Mouse (Mus musculus) hindbrain, embryonic 13.5 days (tissue): Measurements from ENCODE around the gene Fbxo3. TPM values are rescaled to one million over a fixed set of nuclear protein-coding genes. Genes with fewer than 3 reads are reported as not detected.
"Not testable (repeated sequence)": the region's sequence is repeated elsewhere in the genome, so short reads cannot be mapped to it uniquely, and the experiment has no call there.

Experiments used
- ATAC-seq: fragments of 200-750 bp; cut with Nextera tagmentation; 2 replicates; pipeline ENCODE4 v1.8.0; 2017; ENCODE audit warnings: moderate TSS enrichment; ENCODE audit not compliant: low FRiP score
- H3K27ac ChIP-seq: fragments of 300-500 bp; sonication (generic); 2 replicates; pipeline ENCODE4 v1.5.1; 2015; ENCODE audit warnings: inconsistent platforms, mild to moderate bottlenecking, moderate library complexity
- H3K27me3 ChIP-seq: fragments of 300-500 bp; sonication (generic); 2 replicates; pipeline ENCODE4 v1.6.1; 2015; ENCODE audit warnings: mild to moderate bottlenecking, inconsistent platforms
- H3K36me3 ChIP-seq: fragments of 300-500 bp; sonication (generic); 2 replicates; pipeline ENCODE4 v1.6.1; 2015; ENCODE audit warnings: mild to moderate bottlenecking, inconsistent platforms
- H3K4me1 ChIP-seq: fragments of 300-500 bp; sonication (generic); replicated peaks from 2 replicates; pipeline ENCODE4 v1.6.1; 2015; ENCODE audit warnings: inconsistent platforms
- H3K4me2 ChIP-seq: fragments of 300-500 bp; sonication (generic); 2 replicates; pipeline ENCODE4 v1.6.1; 2015; ENCODE audit warnings: inconsistent platforms, mild to moderate bottlenecking, moderate library complexity
- H3K4me3 ChIP-seq: fragments of 300-500 bp; sonication (generic); 2 replicates; pipeline ENCODE4 v1.5.1; 2015; ENCODE audit warnings: mild to moderate bottlenecking, inconsistent platforms
- H3K9ac ChIP-seq: fragments of 300-500 bp; sonication (generic); 2 replicates; pipeline ENCODE4 v1.6.1; 2015; ENCODE audit warnings: mild to moderate bottlenecking, inconsistent platforms
- H3K9me3 ChIP-seq: fragments of 300-500 bp; sonication (generic); 2 replicates; pipeline ENCODE4 v1.6.1; 2016; ENCODE audit warnings: inconsistent platforms
- WGBS: fragments of 180-500 bp; shearing (Covaris S2); methylation state at CpG from one replicate; pipeline ENCODE4 v1.1.7; 2015; 5-methylcytosine and 5-hydroxymethylcytosine counted together
- polyA plus RNA-seq: library from polyadenylated mRNA; unstranded; fragments of >200 nt; fragmentation: Nextera tagmentation; extraction: Ambion mirVana; gene quantifications from 2 replicates; pipeline ENCODE4 v1.2.1, GENCODE M21; 2015

The Fbxo3 gene
- polyA plus RNA-seq, 1 experiment from 2014 or later, result 64.4 TPM

DNA sequence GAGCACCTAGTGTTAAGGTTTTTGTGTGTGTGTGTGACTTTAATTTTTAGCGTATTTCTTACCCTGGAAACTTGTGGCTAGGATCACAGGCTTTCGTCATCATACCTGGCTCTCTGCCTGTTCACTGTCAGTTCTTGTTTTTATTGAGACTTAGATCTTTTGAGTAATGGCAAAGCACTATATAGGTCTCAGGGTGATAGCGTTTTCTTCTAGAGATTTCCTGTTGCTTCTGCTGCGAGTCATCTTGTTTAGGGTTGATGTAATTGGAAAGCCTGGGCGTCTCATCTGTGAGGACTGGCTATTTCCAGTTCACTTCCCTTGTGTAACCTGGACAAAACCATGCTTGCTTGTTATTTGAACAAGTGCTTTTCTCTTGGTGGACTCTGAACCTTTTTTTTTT lies 14.1 kb downstream of the Fbxo3 start:
- Histone ChIP-seq H3K4me1 (no peaks in the 10 kb centered on the region), H3K36me3 (peaks cover 41% of the 10 kb centered on the region), H3K9me3 (no peaks in the 10 kb centered on the region), H3K27me3 (no peaks in the 10 kb centered on the region), H3K4me3 (no peak overlapping the region), H3K27ac (no peak overlapping the region), H3K9ac (no peak overlapping the region), H3K4me2 (no peak overlapping the region)
- no peak for ATAC-seq
- WGBS, result 86% methylated on average over 5 of the region's 5 CpGs

DNA sequence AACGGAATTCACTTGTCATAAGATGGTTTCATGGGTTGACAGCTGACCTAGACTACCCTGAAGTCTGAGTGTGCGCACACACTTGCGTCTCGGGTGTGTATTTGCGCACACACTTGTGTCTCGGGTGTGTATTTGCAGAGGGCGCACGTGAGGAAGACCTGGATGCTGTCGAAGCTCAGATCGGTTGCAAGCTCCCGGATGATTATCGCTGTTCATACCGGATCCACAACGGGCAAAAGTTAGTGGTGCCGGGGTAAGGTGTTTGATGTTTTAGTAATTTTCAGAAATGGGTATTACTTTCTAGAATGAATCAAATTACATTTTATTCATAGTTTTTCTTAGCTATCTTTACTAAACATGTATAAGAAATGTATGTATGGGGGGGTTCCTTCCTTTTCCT lies 15.2 kb downstream of the Fbxo3 start:
- Histone ChIP-seq H3K27me3 (no peaks in the 10 kb centered on the region), H3K9me3 (no peaks in the 10 kb centered on the region), H3K4me2 (no peak overlapping the region), H3K4me3 (no peak overlapping the region), H3K9ac (no peak overlapping the region), H3K27ac (no peak overlapping the region), H3K4me1 (no peaks in the 10 kb centered on the region), H3K36me3 (peaks cover 36% of the 10 kb centered on the region)
- WGBS, result 92% methylated on average over 15 of the region's 15 CpGs
- no peak for ATAC-seq

GRCm38 (mm10) chr2:104043624-104044478 lies 16.3 kb downstream of the Fbxo3 start:
- ATAC-seq, result no peak
- peaks cover 42% of the 10 kb centered on the region for H3K36me3 ChIP-seq

GRCm38 (mm10) chr2:104044479-104045080 lies 17.1 kb downstream of the Fbxo3 start:
- Histone ChIP-seq H3K9me3 (no peaks in the 10 kb centered on the region), H3K27ac (no peak overlapping the region), H3K4me2 (no peak overlapping the region), H3K4me3 (no peak overlapping the region), H3K4me1 (no peaks in the 10 kb centered on the region), H3K9ac (no peak overlapping the region), H3K27me3 (no peaks in the 10 kb centered on the region), H3K36me3 (peaks cover 40% of the 10 kb centered on the region)
- 90% methylated on average over 1 of the region's 1 CpGs for WGBS
- ATAC-seq, result no peak

More at GRCm38 (mm10) chr2:104043624-104044478, 16.3 kb downstream of the Fbxo3 start:
- Histone ChIP-seq H3K9me3 (no peaks in the 10 kb centered on the region), H3K4me1 (no peaks in the 10 kb centered on the region), H3K27me3 (no peaks in the 10 kb centered on the region), H3K4me3 (no peak overlapping the region), H3K4me2 (no peak overlapping the region), H3K27ac (no peak overlapping the region), H3K9ac (no peak overlapping the region)
- 32% methylated on average over 4 of the region's 5 CpGs for WGBS

- Histone ChIP-seq H3K27me3 (no peaks in the 10 kb centered on the region), H3K27ac (no peak overlapping the region), H3K4me3 (no peak overlapping the region), H3K9me3 (no peaks in the 10 kb centered on the region), H3K36me3 (peaks cover 53% of the 10 kb centered on the region), H3K9ac (no peak overlapping the region), H3K4me2 (no peak overlapping the region), H3K4me1 (no peaks in the 10 kb centered on the region)
- WGBS, result 85% methylated on average over 1 of the region's 1 CpGs
- no peak for ATAC-seq
These were observed 30.9 kb downstream of the Fbxo3 start for GRCm38 (mm10) chr2:104058381-104058780.

- H3K4me3 ChIP-seq, result no peak overlapping the region
- no peaks in the 10 kb centered on the region for H3K27me3 ChIP-seq
- H3K27ac ChIP-seq, result no peak overlapping the region
- H3K9ac ChIP-seq, result no peak overlapping the region
- no peaks in the 10 kb centered on the region for H3K4me1 ChIP-seq
- no peak for ATAC-seq
- 94% methylated on average over 4 of the region's 4 CpGs for WGBS
- peaks cover 47% of the 10 kb centered on the region for H3K36me3 ChIP-seq
- no peak overlapping the region for H3K4me2 ChIP-seq
- no peaks in the 10 kb centered on the region for H3K9me3 ChIP-seq
These were observed 31.4 kb downstream of the Fbxo3 start for GRCm38 (mm10) chr2:104058954-104059353.

GRCm38 (mm10) chr2:104059786-104060185 lies 32.3 kb downstream of the Fbxo3 start:
- WGBS, result 82% methylated on average over 10 of the region's 10 CpGs
- no peak for ATAC-seq
- no peak overlapping the region for H3K9ac ChIP-seq
- H3K4me3 ChIP-seq, result no peak overlapping the region
- no peak overlapping the region for H3K4me2 ChIP-seq
- no peaks in the 10 kb centered on the region for H3K9me3 ChIP-seq
- no peaks in the 10 kb centered on the region for H3K27me3 ChIP-seq
- H3K36me3 ChIP-seq, result peaks cover 39% of the 10 kb centered on the region
- no peaks in the 10 kb centered on the region for H3K4me1 ChIP-seq
- H3K27ac ChIP-seq, result no peak overlapping the region

GRCm38 (mm10) chr2:104060996-104061395 lies 33.5 kb downstream of the Fbxo3 start:
- Histone ChIP-seq H3K27ac (no peak overlapping the region), H3K4me3 (no peak overlapping the region), H3K9ac (no peak overlapping the region), H3K9me3 (no peaks in the 10 kb centered on the region), H3K4me1 (no peaks in the 10 kb centered on the region), H3K4me2 (no peak overlapping the region), H3K27me3 (no peaks in the 10 kb centered on the region), H3K36me3 (peaks cover 31% of the 10 kb centered on the region)
- 95% methylated on average over 6 of the region's 6 CpGs for WGBS
- ATAC-seq, result no peak

- H3K9me3 ChIP-seq, result no peaks in the 10 kb centered on the region
- H3K4me1 ChIP-seq, result no peaks in the 10 kb centered on the region
- H3K27ac ChIP-seq, result no peak overlapping the region
- ATAC-seq, result no peak
- no peak overlapping the region for H3K4me3 ChIP-seq
- no peaks in the 10 kb centered on the region for H3K27me3 ChIP-seq
- no peak overlapping the region for H3K4me2 ChIP-seq
- H3K9ac ChIP-seq, result no peak overlapping the region
- peaks cover 31% of the 10 kb centered on the region for H3K36me3 ChIP-seq
These were observed 35.1 kb downstream of the Fbxo3 start for GRCm38 (mm10) chr2:104062665-104063064.

DNA sequence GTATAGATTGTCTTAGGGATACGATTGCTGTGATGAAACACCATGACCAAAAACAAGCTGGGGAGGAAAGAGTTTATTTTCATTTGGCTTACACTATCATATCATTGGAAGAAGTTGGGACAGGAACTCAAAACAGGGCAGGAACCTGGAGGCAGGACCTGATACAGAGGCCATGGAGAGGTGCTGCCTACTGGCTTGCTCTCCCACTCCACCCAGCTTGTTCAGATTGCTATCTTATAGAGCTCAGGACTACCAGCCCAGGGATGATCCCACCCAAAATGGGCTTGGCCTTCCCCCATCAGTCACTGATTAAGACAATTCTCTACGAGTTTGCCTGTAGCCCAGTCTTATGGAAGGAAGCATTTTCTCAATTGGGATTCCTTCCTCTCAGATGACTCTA lies 36.6 kb downstream of the Fbxo3 start:
- peaks cover 24% of the 10 kb centered on the region for H3K36me3 ChIP-seq
- no peak overlapping the region for H3K4me2 ChIP-seq
- H3K9ac ChIP-seq, result no peak overlapping the region
- no peaks in the 10 kb centered on the region for H3K9me3 ChIP-seq
- ATAC-seq, result no peak
- H3K27me3 ChIP-seq, result no peaks in the 10 kb centered on the region
- H3K4me3 ChIP-seq, result no peak overlapping the region
- 91% methylated on average over 2 of the region's 2 CpGs for WGBS
- no peaks in the 10 kb centered on the region for H3K4me1 ChIP-seq
- H3K27ac ChIP-seq, result no peak overlapping the region

- ATAC-seq, H3K9ac ChIP-seq, H3K4me1 ChIP-seq, H3K9me3 ChIP-seq, H3K27me3 ChIP-seq, H3K4me3 ChIP-seq, H3K4me2 ChIP-seq, H3K27ac ChIP-seq: not testable (repeated sequence)
- peaks cover 16% of the 10 kb centered on the region for H3K36me3 ChIP-seq
- 92% methylated on average over 6 of the region's 6 CpGs for WGBS
These were observed 38.0 kb downstream of the Fbxo3 start, which contains the start of gene Gm10912 for GRCm38 (mm10) chr2:104065526-104065925. Gene Gm10912 (plus strand): TSS chr2:104065826.

DNA sequence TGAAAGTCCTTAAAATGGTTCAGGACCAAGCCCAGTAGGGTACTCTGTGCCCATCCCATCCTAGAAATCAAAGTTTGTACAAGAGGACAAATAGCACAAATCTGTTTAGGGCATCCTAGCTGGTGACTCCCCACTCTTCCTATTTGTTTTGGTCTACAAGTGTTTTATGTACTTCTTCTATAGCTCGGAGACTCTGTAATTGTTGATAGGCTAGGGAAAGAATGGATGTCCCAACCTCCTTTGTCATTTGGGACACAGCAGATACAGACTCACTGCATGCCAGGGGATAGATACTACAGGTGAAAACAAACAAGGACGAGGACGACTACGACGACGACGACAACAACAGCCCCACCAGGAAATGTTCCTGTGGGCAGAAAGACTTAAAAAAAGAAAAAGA lies 40.9 kb downstream of the Fbxo3 start, which contains the start of gene Gm10799:
Gm10799 (minus strand) TSS at position 101 of the 400 bp plus-strand sequence.
- ATAC-seq, H3K27ac ChIP-seq, H3K9me3 ChIP-seq, H3K4me2 ChIP-seq, H3K36me3 ChIP-seq, H3K4me3 ChIP-seq, H3K9ac ChIP-seq, H3K27me3 ChIP-seq, H3K4me1 ChIP-seq: not testable (repeated sequence)
- 82% methylated on average over 7 of the region's 7 CpGs for WGBS
